Mouse (Mus musculus): ENCODE measurements around the gene Cyp21a1.
"Not testable (repeated sequence)": the region's sequence is repeated elsewhere in the genome, so short reads cannot be mapped to it uniquely, and the experiment has no call there.

The Cyp21a1 gene

GRCm38 (mm10) chr17:34804301-34804700 is at the start of gene Cyp21a1:
Cyp21a1 (minus strand) TSS chr17:34804561.
- DNase-seq (ENCODE audit: low read depth), result not testable (repeated sequence)

GRCm38 (mm10) chr17:34853511-34853910 is 49.1 kb upstream of the Cyp21a1 start:
- DNase-seq (ENCODE audit: low read depth), result no peak

- DNase-seq (ENCODE audit: low read depth), result peak; percentile 10
These were observed 46.3 kb upstream of the Cyp21a1 start for GRCm38 (mm10) chr17:34850517-34851125.

GRCm38 (mm10) chr17:34849722-34850516 is 45.6 kb upstream of the Cyp21a1 start, which contains the start of the genes Skiv2l and Nelfe:
Skiv2l (minus strand) TSS chr17:34850210.
Nelfe (plus strand) TSS chr17:34850391.
- peak; percentile 99 for DNase-seq (ENCODE audit: low read depth)

- DNase-seq (ENCODE audit: low read depth), result no peak
These were observed 43.3 kb upstream of the Cyp21a1 start for GRCm38 (mm10) chr17:34847615-34848014.

GRCm38 (mm10) chr17:34847192-34847591 is 42.8 kb upstream of the Cyp21a1 start:
- no peak for DNase-seq (ENCODE audit: low read depth)

GRCm38 (mm10) chr17:34844884-34845283 is 40.5 kb upstream of the Cyp21a1 start:
- DNase-seq (ENCODE audit: low read depth), result no peak

- no peak for DNase-seq (ENCODE audit: low read depth)
These were observed 36.5 kb upstream of the Cyp21a1 start for GRCm38 (mm10) chr17:34840736-34841307.

GRCm38 (mm10) chr17:34838785-34839184 is 34.4 kb upstream of the Cyp21a1 start:
- no peak for DNase-seq (ENCODE audit: low read depth)

- DNase-seq (ENCODE audit: low read depth), result no peak
These were observed 33.3 kb upstream of the Cyp21a1 start for GRCm38 (mm10) chr17:34837464-34838324.

GRCm38 (mm10) chr17:34836856-34837221 is 32.5 kb upstream of the Cyp21a1 start, which contains the start of the genes Stk19 and Dxo:
Stk19 (minus strand) TSS chr17:34836945.
Dxo (plus strand) TSS chr17:34837019.
- peak; percentile 98 for DNase-seq (ENCODE audit: low read depth)

GRCm38 (mm10) chr17:34836155-34836855 is 31.9 kb upstream of the Cyp21a1 start:
- DNase-seq (ENCODE audit: low read depth), result no peak

GRCm38 (mm10) chr17:34830776-34831175 is 26.4 kb upstream of the Cyp21a1 start:
- DNase-seq (ENCODE audit: low read depth), result not testable (repeated sequence)

- DNase-seq (ENCODE audit: low read depth), result no peak
These were observed 10.5 kb upstream of the Cyp21a1 start for GRCm38 (mm10) chr17:34814818-34815370.

GRCm38 (mm10) chr17:34813747-34814146 is 9.4 kb upstream of the Cyp21a1 start:
- DNase-seq (ENCODE audit: low read depth), result peak; percentile 68

- no peak for DNase-seq (ENCODE audit: low read depth)
These were observed 6.9 kb upstream of the Cyp21a1 start for GRCm38 (mm10) chr17:34811275-34811674.

- not testable (repeated sequence) for DNase-seq (ENCODE audit: low read depth)
These were observed 6.5 kb upstream of the Cyp21a1 start for GRCm38 (mm10) chr17:34810811-34811210.

- DNase-seq (ENCODE audit: low read depth), result not testable (repeated sequence)
These were observed 6.0 kb upstream of the Cyp21a1 start for GRCm38 (mm10) chr17:34810411-34810810.

GRCm38 (mm10) chr17:34808599-34809205 is 4.3 kb upstream of the Cyp21a1 start:
- DNase-seq (ENCODE audit: low read depth), result no peak

GRCm38 (mm10) chr17:34807176-34807575 is 2.8 kb upstream of the Cyp21a1 start:
- no peak for DNase-seq (ENCODE audit: low read depth)
